Mouse (Mus musculus): Measurements from ENCODE around the gene Disp1. TPM values are rescaled to one million over a fixed set of nuclear protein-coding genes. Genes with fewer than 3 reads are reported as not detected.

Disp1 gene
- polyA plus RNA-seq, 1 experiment from 2014 or later: 7.7 TPM

- DNase-seq (ENCODE audit: low spot score) (no peak), ATAC-seq (replicated peaks; ENCODE audit: low FRiP score) (no peak)
- Histone ChIP-seq H3K4me1 (replicated peaks; ENCODE audit: control insufficient read depth, insufficient read depth, low read length) (peaks cover 3% of the 10 kb centered on the region), H3K36me3 (ENCODE audit: control insufficient read depth, insufficient read depth, low read length) (no peaks in the 10 kb centered on the region), H3K9ac (ENCODE audit: low read depth, low read length) (no peak overlapping the region), H3K4me2 (no peak overlapping the region), H3K27ac (ENCODE audit: low read depth, low read length) (no peak overlapping the region), H3K9me3 (ENCODE audit: control insufficient read depth, low read length) (no peaks in the 10 kb centered on the region), H3K4me3 (ENCODE audit: low read depth, low read length) (no peak overlapping the region), H3K27me3 (replicated peaks; ENCODE audit: control insufficient read depth, insufficient read depth, low read length) (no peaks in the 10 kb centered on the region)
- WGBS: 67% methylated on average over 7 of the region's 7 CpGs
Observed at GRCm38 (mm10) chr1:183243293-183243692, 22.0 kb upstream of the Disp1 start.

GRCm38 (mm10) chr1:183237901-183238300, 16.6 kb upstream of the Disp1 start:
- no peak for DNase-seq (ENCODE audit: low spot score)
- H3K4me2 ChIP-seq: no peak overlapping the region
- ATAC-seq (replicated peaks; ENCODE audit: low FRiP score): no peak

GRCm38 (mm10) chr1:183236460-183236859, 15.1 kb upstream of the Disp1 start:
- ATAC-seq (replicated peaks; ENCODE audit: low FRiP score) (no peak), DNase-seq (ENCODE audit: low spot score) (no peak)
- Histone ChIP-seq H3K9me3 (ENCODE audit: control insufficient read depth, low read length) (no peaks in the 10 kb centered on the region), H3K27me3 (replicated peaks; ENCODE audit: control insufficient read depth, insufficient read depth, low read length) (no peaks in the 10 kb centered on the region), H3K36me3 (ENCODE audit: control insufficient read depth, insufficient read depth, low read length) (no peaks in the 10 kb centered on the region), H3K4me3 (ENCODE audit: low read depth, low read length) (no peak overlapping the region), H3K9ac (ENCODE audit: low read depth, low read length) (no peak overlapping the region), H3K4me2 (no peak overlapping the region), H3K4me1 (replicated peaks; ENCODE audit: control insufficient read depth, insufficient read depth, low read length) (peaks cover 4% of the 10 kb centered on the region; the same call in 1 of the 2 replicates), H3K27ac (ENCODE audit: low read depth, low read length) (no peak overlapping the region)
- 85% methylated on average over 5 of the region's 5 CpGs for whole genome bisulfite sequencing

More at GRCm38 (mm10) chr1:183237901-183238300, 16.6 kb upstream of the Disp1 start:
- Histone ChIP-seq H3K4me3 (ENCODE audit: low read depth, low read length) (no peak overlapping the region), H3K9ac (ENCODE audit: low read depth, low read length) (no peak overlapping the region), H3K9me3 (ENCODE audit: control insufficient read depth, low read length) (no peaks in the 10 kb centered on the region), H3K36me3 (ENCODE audit: control insufficient read depth, insufficient read depth, low read length) (no peaks in the 10 kb centered on the region), H3K4me1 (replicated peaks; ENCODE audit: control insufficient read depth, insufficient read depth, low read length) (peaks cover 3% of the 10 kb centered on the region; the same call in 1 of the 2 replicates), H3K27ac (ENCODE audit: low read depth, low read length) (no peak overlapping the region), H3K27me3 (replicated peaks; ENCODE audit: control insufficient read depth, insufficient read depth, low read length) (no peaks in the 10 kb centered on the region)
- 15% methylated on average over 2 of the region's 2 CpGs for whole genome bisulfite sequencing

- Histone ChIP-seq H3K9me3 (ENCODE audit: control insufficient read depth, low read length) (no peaks in the 10 kb centered on the region), H3K27ac (ENCODE audit: low read depth, low read length) (no peak overlapping the region), H3K4me2 (no peak overlapping the region), H3K4me1 (replicated peaks; ENCODE audit: control insufficient read depth, insufficient read depth, low read length) (peaks cover 7% of the 10 kb centered on the region; the same call in 1 of the 2 replicates), H3K27me3 (replicated peaks; ENCODE audit: control insufficient read depth, insufficient read depth, low read length) (no peaks in the 10 kb centered on the region), H3K9ac (ENCODE audit: low read depth, low read length) (no peak overlapping the region), H3K4me3 (ENCODE audit: low read depth, low read length) (no peak overlapping the region), H3K36me3 (ENCODE audit: control insufficient read depth, insufficient read depth, low read length) (no peaks in the 10 kb centered on the region)
- ATAC-seq (replicated peaks; ENCODE audit: low FRiP score) (no peak), DNase-seq (ENCODE audit: low spot score) (no peak)
- 79% methylated on average over 11 of the region's 11 CpGs for WGBS
Observed at GRCm38 (mm10) chr1:183233679-183234174, 12.4 kb upstream of the Disp1 start.

- Histone ChIP-seq H3K4me2 (no peak overlapping the region), H3K9ac (ENCODE audit: low read depth, low read length) (no peak overlapping the region), H3K4me1 (replicated peaks; ENCODE audit: control insufficient read depth, insufficient read depth, low read length) (peaks cover 7% of the 10 kb centered on the region; the same call in 1 of the 2 replicates), H3K4me3 (ENCODE audit: low read depth, low read length) (no peak overlapping the region), H3K27me3 (replicated peaks; ENCODE audit: control insufficient read depth, insufficient read depth, low read length) (no peaks in the 10 kb centered on the region), H3K9me3 (ENCODE audit: control insufficient read depth, low read length) (no peaks in the 10 kb centered on the region), H3K36me3 (ENCODE audit: control insufficient read depth, insufficient read depth, low read length) (no peaks in the 10 kb centered on the region), H3K27ac (ENCODE audit: low read depth, low read length) (no peak overlapping the region)
- 72% methylated on average over 7 of the region's 7 CpGs for WGBS
- peak; percentile 71 for ATAC-seq (replicated peaks; ENCODE audit: low FRiP score)
- DNase-seq (ENCODE audit: low spot score): no peak
Observed at GRCm38 (mm10) chr1:183232985-183233678, 11.8 kb upstream of the Disp1 start.

GRCm38 (mm10) chr1:183227469-183227868, 6.1 kb upstream of the Disp1 start:
- WGBS: 64% methylated on average over 7 of the region's 7 CpGs
- ATAC-seq (replicated peaks; ENCODE audit: low FRiP score) (no peak), DNase-seq (ENCODE audit: low spot score) (no peak)
- Histone ChIP-seq H3K27ac (ENCODE audit: low read depth, low read length) (no peak overlapping the region), H3K36me3 (ENCODE audit: control insufficient read depth, insufficient read depth, low read length) (no peaks in the 10 kb centered on the region), H3K4me1 (replicated peaks; ENCODE audit: control insufficient read depth, insufficient read depth, low read length) (peaks cover 3% of the 10 kb centered on the region; the same call in 1 of the 2 replicates), H3K4me2 (no peak overlapping the region), H3K9me3 (ENCODE audit: control insufficient read depth, low read length) (no peaks in the 10 kb centered on the region), H3K27me3 (replicated peaks; ENCODE audit: control insufficient read depth, insufficient read depth, low read length) (no peaks in the 10 kb centered on the region), H3K4me3 (ENCODE audit: low read depth, low read length) (no peak overlapping the region), H3K9ac (ENCODE audit: low read depth, low read length) (no peak overlapping the region)

- no peak for DNase-seq (ENCODE audit: low spot score)
- Histone ChIP-seq H3K27me3 (replicated peaks; ENCODE audit: control insufficient read depth, insufficient read depth, low read length) (no peaks in the 10 kb centered on the region), H3K4me2 (no peak overlapping the region), H3K9ac (ENCODE audit: low read depth, low read length) (no peak overlapping the region), H3K9me3 (ENCODE audit: control insufficient read depth, low read length) (no peaks in the 10 kb centered on the region), H3K4me1 (replicated peaks; ENCODE audit: control insufficient read depth, insufficient read depth, low read length) (peaks cover 5% of the 10 kb centered on the region), H3K36me3 (ENCODE audit: control insufficient read depth, insufficient read depth, low read length) (peaks cover 3% of the 10 kb centered on the region; the same call in 1 of the 2 replicates), H3K27ac (ENCODE audit: low read depth, low read length) (no peak overlapping the region), H3K4me3 (ENCODE audit: low read depth, low read length) (no peak overlapping the region)
- 75% methylated on average over 6 of the region's 6 CpGs for WGBS
- no peak for ATAC-seq (replicated peaks; ENCODE audit: low FRiP score)
Observed at GRCm38 (mm10) chr1:183219021-183219420, 2.3 kb downstream of the Disp1 start.

- Histone ChIP-seq H3K27me3 (replicated peaks; ENCODE audit: control insufficient read depth, insufficient read depth, low read length) (no peaks in the 10 kb centered on the region), H3K4me1 (replicated peaks; ENCODE audit: control insufficient read depth, insufficient read depth, low read length) (peaks cover 13% of the 10 kb centered on the region), H3K4me3 (ENCODE audit: low read depth, low read length) (no peak overlapping the region), H3K9me3 (ENCODE audit: control insufficient read depth, low read length) (no peaks in the 10 kb centered on the region), H3K9ac (ENCODE audit: low read depth, low read length) (no peak overlapping the region), H3K36me3 (ENCODE audit: control insufficient read depth, insufficient read depth, low read length) (peaks cover 3% of the 10 kb centered on the region; the same call in 1 of the 2 replicates), H3K27ac (ENCODE audit: low read depth, low read length) (no peak overlapping the region), H3K4me2 (no peak overlapping the region)
- ATAC-seq (replicated peaks; ENCODE audit: low FRiP score) (no peak), DNase-seq (ENCODE audit: low spot score) (no peak)
- 86% methylated on average over 4 of the region's 4 CpGs for WGBS
Observed at GRCm38 (mm10) chr1:183216691-183217090, 4.6 kb downstream of the Disp1 start.

GRCm38 (mm10) chr1:183215706-183216105, 5.6 kb downstream of the Disp1 start:
- ATAC-seq (replicated peaks; ENCODE audit: low FRiP score): no peak
- WGBS: 90% methylated on average over 6 of the region's 6 CpGs

More at GRCm38 (mm10) chr1:183215706-183216105, 5.6 kb downstream of the Disp1 start:
- no peaks in the 10 kb centered on the region for H3K27me3 ChIP-seq (replicated peaks; ENCODE audit: control insufficient read depth, insufficient read depth, low read length)
- peaks cover 12% of the 10 kb centered on the region for H3K4me1 ChIP-seq (replicated peaks; ENCODE audit: control insufficient read depth, insufficient read depth, low read length)
- no peak overlapping the region for H3K4me3 ChIP-seq (ENCODE audit: low read depth, low read length)
- no peak overlapping the region for H3K9ac ChIP-seq (ENCODE audit: low read depth, low read length)
- no peaks in the 10 kb centered on the region for H3K9me3 ChIP-seq (ENCODE audit: control insufficient read depth, low read length)
- DNase-seq (ENCODE audit: low spot score): no peak
- H3K4me2 ChIP-seq: no peak overlapping the region
- H3K36me3 ChIP-seq (ENCODE audit: control insufficient read depth, insufficient read depth, low read length): peaks cover 3% of the 10 kb centered on the region; the same call in 1 of the 2 replicates
- no peak overlapping the region for H3K27ac ChIP-seq (ENCODE audit: low read depth, low read length)

Data from liver, embryonic 11.5 days (tissue).